Mouse (Mus musculus): ENCODE data around the gene Stfa3. TPM values are rescaled to one million over a fixed set of nuclear protein-coding genes. Genes with fewer than 3 reads are reported as not detected.

Gene Stfa3
- polyA plus RNA-seq (2015; fragmentation: Nextera tagmentation; extraction: Ambion mirVana): 0.72 TPM in 1 of 2 replicates, not detected in the other

DNA sequence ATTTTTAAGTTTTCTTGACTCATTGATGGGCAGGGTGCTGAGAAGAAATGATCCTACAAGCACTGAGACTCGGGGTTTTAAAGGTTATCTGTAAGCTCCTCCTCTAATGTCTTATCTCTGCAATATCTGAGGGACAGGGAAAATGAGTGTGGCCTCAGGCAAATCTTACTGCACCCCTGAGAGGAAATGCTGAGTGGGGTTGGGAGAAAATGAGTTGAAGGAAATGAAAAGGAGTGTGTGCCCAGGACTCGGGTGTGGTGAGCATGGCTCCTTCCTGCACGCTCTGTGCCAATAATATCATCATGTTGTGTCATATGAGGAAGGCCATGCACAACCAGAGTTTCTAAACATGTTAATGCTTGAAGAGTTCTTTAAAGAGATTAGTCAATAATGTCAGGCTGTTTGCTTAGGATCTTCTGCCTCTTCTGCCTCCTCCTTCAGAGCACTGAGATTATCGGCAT lies at the start of gene Stfa3:
Stfa3 (minus strand) TSS at position 51 of the 461 bp plus-strand sequence.
- Histone ChIP-seq H3K4me2 (ENCODE audit: low read length) (no peak within 1 kb of the TSS), H3K27me3 (replicated peaks; ENCODE audit: control insufficient read depth, insufficient read depth, low read length) (no peaks in the 10 kb centered on the region), H3K4me1 (replicated peaks; ENCODE audit: control insufficient read depth, insufficient read depth, low read length) (no peaks in the 10 kb centered on the region), H3K9me3 (ENCODE audit: control insufficient read depth, low read length) (no peaks in the 10 kb centered on the region), H3K4me3 (replicated peaks; ENCODE audit: low read length) (no peak within 1 kb of the TSS), H3K27ac (ENCODE audit: low read length) (no peak within 1 kb of the TSS), H3K36me3 (ENCODE audit: control insufficient read depth, insufficient read depth) (no peaks in the 10 kb centered on the region), H3K9ac (replicated peaks; ENCODE audit: low read depth, low read length) (no peak within 1 kb of the TSS)
- WGBS: 86% methylated on average over 4 of the region's 4 CpGs
- ATAC-seq: no peak

DNA sequence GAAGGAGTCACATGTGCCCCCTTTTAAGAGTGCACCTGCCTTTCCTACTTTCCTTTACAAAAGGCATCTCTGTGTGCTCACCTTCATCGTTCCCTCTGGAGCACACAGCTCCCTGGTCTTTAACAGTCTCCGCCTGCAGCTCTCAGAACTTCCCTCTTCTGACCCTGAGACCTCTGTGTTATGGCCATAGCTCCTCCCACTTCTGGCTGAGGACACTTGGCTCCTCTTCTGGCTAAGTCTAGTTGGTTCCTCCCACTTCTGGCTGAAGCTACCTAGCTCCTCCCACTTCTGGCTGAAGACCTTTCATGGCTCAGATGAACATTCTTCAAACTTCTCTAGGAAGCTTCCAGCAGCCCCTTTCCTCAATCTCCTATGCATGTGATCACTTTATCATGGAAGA lies 47.1 kb upstream of the Stfa3 start:
- no peak overlapping the region for H3K27ac ChIP-seq (ENCODE audit: low read length)
- H3K4me1 ChIP-seq (replicated peaks; ENCODE audit: control insufficient read depth, insufficient read depth, low read length): no peaks in the 10 kb centered on the region
- H3K9me3 ChIP-seq (ENCODE audit: control insufficient read depth, low read length): no peaks in the 10 kb centered on the region
- no peaks in the 10 kb centered on the region for H3K36me3 ChIP-seq (ENCODE audit: control insufficient read depth, insufficient read depth)
- no peak overlapping the region for H3K9ac ChIP-seq (replicated peaks; ENCODE audit: low read depth, low read length)
- H3K4me2 ChIP-seq (ENCODE audit: low read length): no peak overlapping the region
- H3K27me3 ChIP-seq (replicated peaks; ENCODE audit: control insufficient read depth, insufficient read depth, low read length): no peaks in the 10 kb centered on the region
- no peak overlapping the region for H3K4me3 ChIP-seq (replicated peaks; ENCODE audit: low read length)
- 78% methylated on average over 2 of the region's 2 CpGs for WGBS
- ATAC-seq: no peak

DNA sequence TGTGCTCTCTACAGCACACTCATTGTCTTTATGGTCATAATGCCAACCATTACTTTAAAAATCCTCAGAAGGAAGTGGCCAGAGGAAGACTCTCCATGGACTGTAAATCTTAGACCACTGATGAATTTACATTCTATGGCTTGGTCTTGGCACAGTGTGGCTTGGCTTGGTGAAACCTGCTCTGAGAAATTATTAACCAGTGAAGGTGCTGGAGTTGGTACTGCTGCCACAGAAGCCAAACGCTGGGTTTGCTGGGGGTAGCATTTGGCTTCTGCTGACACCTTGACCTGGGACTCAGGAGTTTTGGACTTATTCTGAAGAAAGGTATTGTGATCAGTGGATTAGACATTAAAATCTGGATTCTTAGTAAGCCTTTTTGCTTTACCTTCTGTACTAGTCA lies 37.2 kb upstream of the Stfa3 start:
- Histone ChIP-seq H3K4me2 (ENCODE audit: low read length) (no peak overlapping the region), H3K4me3 (replicated peaks; ENCODE audit: low read length) (no peak overlapping the region), H3K27me3 (replicated peaks; ENCODE audit: control insufficient read depth, insufficient read depth, low read length) (no peaks in the 10 kb centered on the region), H3K36me3 (ENCODE audit: control insufficient read depth, insufficient read depth) (no peaks in the 10 kb centered on the region), H3K4me1 (replicated peaks; ENCODE audit: control insufficient read depth, insufficient read depth, low read length) (no peaks in the 10 kb centered on the region), H3K9ac (replicated peaks; ENCODE audit: low read depth, low read length) (no peak overlapping the region), H3K27ac (ENCODE audit: low read length) (no peak overlapping the region), H3K9me3 (ENCODE audit: control insufficient read depth, low read length) (no peaks in the 10 kb centered on the region)
- 92% methylated on average over 1 of the region's 1 CpGs for WGBS
- no peak for ATAC-seq

DNA sequence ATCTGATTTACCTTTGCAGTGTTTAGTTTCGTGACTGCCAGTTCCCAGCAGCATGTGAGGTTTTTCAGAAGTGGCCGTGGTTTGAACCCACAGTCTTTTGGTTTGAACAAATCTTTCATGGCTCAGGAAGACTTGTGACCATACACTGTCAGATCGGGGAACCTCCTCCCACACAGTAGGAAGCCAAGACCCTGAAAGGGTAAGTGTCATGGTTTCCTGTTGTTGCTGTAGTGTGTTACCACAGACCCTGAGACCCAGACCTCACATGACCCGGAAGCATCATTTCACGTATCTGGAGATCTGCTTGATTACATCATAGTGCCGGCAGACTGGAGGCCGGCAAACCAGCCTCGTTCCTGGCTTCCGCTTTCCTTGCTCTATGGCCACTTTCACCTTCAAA lies 21.7 kb upstream of the Stfa3 start:
- ATAC-seq: no peak
- no peak overlapping the region for H3K9ac ChIP-seq (replicated peaks; ENCODE audit: low read depth, low read length)
- H3K4me2 ChIP-seq (ENCODE audit: low read length): no peak overlapping the region
- no peak overlapping the region for H3K27ac ChIP-seq (ENCODE audit: low read length)
- H3K4me1 ChIP-seq (replicated peaks; ENCODE audit: control insufficient read depth, insufficient read depth, low read length): no peaks in the 10 kb centered on the region
- H3K36me3 ChIP-seq (ENCODE audit: control insufficient read depth, insufficient read depth): no peaks in the 10 kb centered on the region
- no peak overlapping the region for H3K4me3 ChIP-seq (replicated peaks; ENCODE audit: low read length)
- H3K9me3 ChIP-seq (ENCODE audit: control insufficient read depth, low read length): no peaks in the 10 kb centered on the region
- 84% methylated on average over 9 of the region's 9 CpGs for WGBS
- H3K27me3 ChIP-seq (replicated peaks; ENCODE audit: control insufficient read depth, insufficient read depth, low read length): no peaks in the 10 kb centered on the region

DNA sequence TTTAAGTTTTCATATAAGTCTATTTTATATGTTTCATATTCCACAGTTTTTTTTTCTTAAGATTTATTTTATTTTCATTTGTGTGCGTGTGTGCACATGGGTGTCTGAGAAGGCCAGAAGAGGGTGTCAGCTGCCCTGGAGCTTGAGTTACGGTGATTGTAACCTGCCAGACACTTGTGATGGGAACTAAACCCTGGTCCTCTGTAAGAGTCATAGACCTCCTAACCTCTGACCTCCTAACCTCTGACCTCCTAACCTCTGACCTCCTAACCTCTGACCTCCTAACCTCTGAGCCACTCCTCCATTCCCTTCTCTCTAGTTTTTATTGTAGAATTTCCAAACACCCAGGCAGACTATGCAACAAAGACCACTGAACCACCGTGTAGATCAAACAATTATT lies 20.3 kb upstream of the Stfa3 start:
- ATAC-seq: no peak
- no peak overlapping the region for H3K9ac ChIP-seq (replicated peaks; ENCODE audit: low read depth, low read length)
- WGBS: 96% methylated on average over 3 of the region's 3 CpGs

DNA sequence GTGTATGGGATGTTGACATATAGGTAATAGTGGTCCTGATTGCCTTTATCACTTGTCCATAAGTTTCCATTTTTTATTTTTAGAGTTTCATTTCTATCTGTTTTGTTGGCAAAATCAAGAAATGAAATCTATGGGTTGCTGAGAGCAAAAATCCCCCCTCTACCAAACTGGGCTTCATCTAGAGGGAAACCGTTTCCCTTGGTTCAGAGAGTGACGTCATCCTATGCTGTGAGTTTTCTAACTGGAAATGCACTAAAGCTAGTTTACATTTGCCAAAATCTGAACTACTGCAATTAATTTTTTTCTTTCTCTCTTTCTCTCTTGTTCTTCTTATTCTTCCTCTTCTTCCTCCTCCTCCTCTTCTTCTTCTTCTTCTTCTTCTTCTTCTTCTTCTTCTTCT lies 19.7 kb upstream of the Stfa3 start:
- no peaks in the 10 kb centered on the region for H3K27me3 ChIP-seq (replicated peaks; ENCODE audit: control insufficient read depth, insufficient read depth, low read length)
- ATAC-seq: no peak
- H3K27ac ChIP-seq (ENCODE audit: low read length): no peak overlapping the region
- no peaks in the 10 kb centered on the region for H3K4me1 ChIP-seq (replicated peaks; ENCODE audit: control insufficient read depth, insufficient read depth, low read length)
- WGBS: 78% methylated on average over 2 of the region's 2 CpGs
- no peak overlapping the region for H3K4me3 ChIP-seq (replicated peaks; ENCODE audit: low read length)
- no peak overlapping the region for H3K4me2 ChIP-seq (ENCODE audit: low read length)
- no peaks in the 10 kb centered on the region for H3K9me3 ChIP-seq (ENCODE audit: control insufficient read depth, low read length)
- no peaks in the 10 kb centered on the region for H3K36me3 ChIP-seq (ENCODE audit: control insufficient read depth, insufficient read depth)
- no peak overlapping the region for H3K9ac ChIP-seq (replicated peaks; ENCODE audit: low read depth, low read length)

More for the DNA sequence above, 20.3 kb upstream of the Stfa3 start:
- H3K27me3 ChIP-seq (replicated peaks; ENCODE audit: control insufficient read depth, insufficient read depth, low read length): no peaks in the 10 kb centered on the region
- no peak overlapping the region for H3K27ac ChIP-seq (ENCODE audit: low read length)
- H3K36me3 ChIP-seq (ENCODE audit: control insufficient read depth, insufficient read depth): no peaks in the 10 kb centered on the region
- H3K4me1 ChIP-seq (replicated peaks; ENCODE audit: control insufficient read depth, insufficient read depth, low read length): no peaks in the 10 kb centered on the region
- H3K9me3 ChIP-seq (ENCODE audit: control insufficient read depth, low read length): no peaks in the 10 kb centered on the region
- no peak overlapping the region for H3K4me3 ChIP-seq (replicated peaks; ENCODE audit: low read length)
- no peak overlapping the region for H3K4me2 ChIP-seq (ENCODE audit: low read length)

DNA sequence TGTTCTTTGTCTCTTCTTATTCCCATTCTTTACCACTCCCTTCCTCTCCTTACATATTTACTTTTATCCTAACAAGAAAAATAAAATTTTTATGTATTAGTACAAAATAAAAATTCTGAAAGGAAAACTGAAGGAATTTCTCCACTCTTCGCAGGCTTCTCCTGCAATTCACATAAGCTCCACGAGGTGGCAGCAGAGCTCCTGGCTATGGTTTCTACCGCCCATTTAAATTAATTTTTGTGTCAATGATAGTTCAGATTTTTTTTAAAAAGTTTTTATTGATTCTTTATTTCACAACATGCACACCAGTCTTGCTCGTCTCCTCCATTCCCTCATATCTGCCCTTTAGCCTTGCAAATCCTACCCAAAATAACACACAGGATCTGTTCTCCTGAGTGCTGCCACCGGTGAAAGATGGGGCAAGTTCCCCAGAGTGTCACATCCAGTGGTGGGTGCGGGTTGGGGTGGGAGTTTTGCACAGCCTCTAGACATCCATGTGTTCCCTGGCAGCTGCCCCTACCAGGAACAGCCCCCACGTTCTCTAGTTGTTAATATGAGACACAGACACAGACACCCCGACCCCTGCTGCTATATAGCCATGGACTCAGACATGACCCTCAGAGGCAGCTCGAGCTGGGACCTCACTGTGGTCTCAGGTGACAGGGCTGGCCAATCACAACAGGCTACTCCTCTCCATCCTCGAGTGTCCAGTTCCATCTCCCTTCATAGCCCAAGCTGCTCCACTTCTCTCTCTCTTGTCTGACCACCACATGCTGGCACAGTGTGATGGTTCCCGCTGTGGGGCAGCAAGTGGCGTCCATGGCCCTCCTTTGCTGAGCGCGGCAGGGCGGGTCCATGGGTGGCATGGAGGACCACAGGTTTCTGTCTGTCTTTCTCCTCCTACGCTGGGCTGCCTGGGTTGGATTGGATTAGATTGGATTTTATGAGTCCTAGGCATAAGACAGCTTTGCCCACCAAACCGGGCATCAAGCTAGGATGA lies 18.3 kb upstream of the Stfa3 start:
- H3K27me3 ChIP-seq (replicated peaks; ENCODE audit: control insufficient read depth, insufficient read depth, low read length): no peaks in the 10 kb centered on the region
- H3K4me3 ChIP-seq (replicated peaks; ENCODE audit: low read length): no peak overlapping the region
- H3K4me2 ChIP-seq (ENCODE audit: low read length): no peak overlapping the region
- H3K36me3 ChIP-seq (ENCODE audit: control insufficient read depth, insufficient read depth): no peaks in the 10 kb centered on the region
- ATAC-seq: peak; percentile 33; the same call in 1 of the 2 replicates
- no peak overlapping the region for H3K9ac ChIP-seq (replicated peaks; ENCODE audit: low read depth, low read length)
- no peaks in the 10 kb centered on the region for H3K9me3 ChIP-seq (ENCODE audit: control insufficient read depth, low read length)
- no peaks in the 10 kb centered on the region for H3K4me1 ChIP-seq (replicated peaks; ENCODE audit: control insufficient read depth, insufficient read depth, low read length)
- no peak overlapping the region for H3K27ac ChIP-seq (ENCODE audit: low read length)
- WGBS: 49% methylated on average over 17 of the region's 17 CpGs

DNA sequence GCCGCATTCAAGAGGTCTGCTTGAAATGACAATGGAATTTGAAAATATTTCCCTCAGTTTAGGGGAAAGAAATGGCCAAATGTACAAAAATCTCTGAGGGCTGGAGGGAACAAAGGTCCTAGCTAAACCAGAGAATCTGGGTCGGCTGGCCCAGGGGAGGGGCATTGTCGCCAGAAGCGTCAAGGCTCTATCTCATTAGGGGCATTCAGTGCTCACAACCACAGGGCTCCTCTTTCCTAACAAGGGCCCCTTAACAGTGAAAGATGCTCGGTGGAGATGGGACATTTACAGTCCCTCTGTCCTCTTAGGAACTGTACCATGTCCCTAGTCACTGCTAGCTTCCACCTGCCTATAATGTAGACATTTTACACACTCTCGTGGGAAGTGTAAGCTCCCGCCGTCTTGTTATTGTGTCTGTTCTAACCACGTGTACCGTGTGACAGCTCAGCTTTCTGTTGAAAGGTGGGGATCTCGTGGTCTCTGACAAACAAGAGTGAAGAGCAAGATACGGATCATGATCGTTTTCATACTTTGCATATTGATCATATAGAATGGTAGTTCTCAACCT lies 16.0 kb upstream of the Stfa3 start:
- ATAC-seq: no peak
- Histone ChIP-seq H3K27ac (ENCODE audit: low read length) (no peak overlapping the region), H3K4me3 (replicated peaks; ENCODE audit: low read length) (no peak overlapping the region), H3K4me2 (ENCODE audit: low read length) (no peak overlapping the region), H3K9me3 (ENCODE audit: control insufficient read depth, low read length) (no peaks in the 10 kb centered on the region), H3K9ac (replicated peaks; ENCODE audit: low read depth, low read length) (0 out of 2 replicates have a peak overlapping the region, but pooled peaks have one; percentile 32), H3K27me3 (replicated peaks; ENCODE audit: control insufficient read depth, insufficient read depth, low read length) (no peaks in the 10 kb centered on the region), H3K36me3 (ENCODE audit: control insufficient read depth, insufficient read depth) (no peaks in the 10 kb centered on the region), H3K4me1 (replicated peaks; ENCODE audit: control insufficient read depth, insufficient read depth, low read length) (no peaks in the 10 kb centered on the region)
- WGBS: 44% methylated on average over 13 of the region's 13 CpGs

DNA sequence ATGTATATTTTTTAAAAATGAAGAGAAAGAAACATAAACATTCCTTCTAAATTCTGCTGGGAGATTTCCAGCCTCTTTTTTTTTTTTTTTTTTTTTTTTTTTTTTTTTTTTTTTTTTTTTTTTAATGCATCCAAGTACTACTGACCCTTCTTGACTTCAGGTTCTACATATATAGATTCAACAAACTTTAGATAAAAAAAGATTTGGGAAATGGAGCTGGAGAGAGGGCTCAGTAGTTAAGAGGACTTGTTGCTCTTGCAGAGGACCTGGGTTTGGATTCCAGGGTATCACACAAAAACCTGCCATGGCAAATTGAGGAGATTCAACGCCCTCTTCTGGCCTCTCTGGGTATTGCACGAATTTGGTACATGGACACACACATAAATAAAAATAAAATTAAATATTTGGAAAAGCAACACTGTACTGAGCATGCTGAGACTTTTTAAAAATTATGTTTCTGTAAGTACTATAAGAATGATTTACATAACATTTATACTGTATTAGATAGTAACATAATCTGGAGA lies 14.8 kb upstream of the Stfa3 start:
- Histone ChIP-seq H3K27me3 (replicated peaks; ENCODE audit: control insufficient read depth, insufficient read depth, low read length) (no peaks in the 10 kb centered on the region), H3K9ac (replicated peaks; ENCODE audit: low read depth, low read length) (no peak overlapping the region), H3K9me3 (ENCODE audit: control insufficient read depth, low read length) (no peaks in the 10 kb centered on the region), H3K36me3 (ENCODE audit: control insufficient read depth, insufficient read depth) (no peaks in the 10 kb centered on the region), H3K4me2 (ENCODE audit: low read length) (no peak overlapping the region), H3K4me1 (replicated peaks; ENCODE audit: control insufficient read depth, insufficient read depth, low read length) (no peaks in the 10 kb centered on the region), H3K4me3 (replicated peaks; ENCODE audit: low read length) (no peak overlapping the region), H3K27ac (ENCODE audit: low read length) (no peak overlapping the region)
- ATAC-seq: no peak
- WGBS: 4% methylated on average over 2 of the region's 2 CpGs
